9 mouse cellular contexts compared by ENCODE assay signal in genomic region chr8:47951380-47951932, GRCm38 (mm10). TPM values are rescaled to one million over a fixed set of nuclear protein-coding genes. Genes with fewer than 3 reads are reported as not detected.
A peak's percentile ranks its signal among the peaks of the same experiment; 100 is the strongest.
DNase-seq lines count a peak whose midpoint lies in the region; ATAC-seq and TF ChIP-seq lines count a peak whose summit lies in the region.
"Had no signal": no experiment of that assay in that cellular context is flagged by ENCODE, and none has a peak within 500 bp of the region (broad histone marks: within the 10 kb centered on the region; RNA-seq: fewer than 3 reads in every experiment).

No protein-coding gene starts in this region.

- H3K4me2 ChIP-seq in lung, embryonic 14.5 days = no peak overlapping the region
- H3K4me2 ChIP-seq: limb, embryonic 15.5 days; stomach, embryonic 15.5 days had no signal

- H3K9ac ChIP-seq in ES-Bruce4 (ENCODE audit: low read depth, poor library complexity, severe bottlenecking) = no peak overlapping the region
- no peak overlapping the region for H3K9ac ChIP-seq in lung, embryonic 14.5 days
- H3K9ac ChIP-seq: limb, embryonic 15.5 days; stomach, embryonic 15.5 days had no signal

- no peak overlapping the region for H3K4me3 ChIP-seq in ES-Bruce4 (ENCODE audit: low read depth, low read length)
- H3K4me3 ChIP-seq in bone marrow macrophage, adult 2 months (ENCODE audit: insufficient read depth, low read length) = no peak overlapping the region
- H3K4me3 ChIP-seq in lung, embryonic 14.5 days (ENCODE audit: low read depth, low read length) = no peak overlapping the region
- H3K4me3 ChIP-seq: limb, embryonic 15.5 days; stomach, embryonic 15.5 days had no signal

- H3K4me1 ChIP-seq in ES-Bruce4 (ENCODE audit: control insufficient read depth, insufficient read depth, low read length) = no peaks in the 10 kb centered on the region
- H3K4me1 ChIP-seq in bone marrow macrophage, adult 2 months (ENCODE audit: control insufficient read depth, insufficient read depth, low read length) = peaks cover 4% of the 10 kb centered on the region; the same call in 1 of the 2 replicates
- H3K4me1 ChIP-seq in lung, embryonic 14.5 days (ENCODE audit: insufficient read depth) = peaks cover 11% of the 10 kb centered on the region; the same call in 1 of the 2 replicates

- 47% methylated on average over 7 of the region's 7 CpGs for WGBS in lung, embryonic 14.5 days

- no peak for TF ChIP-seq POLR2A in ES-Bruce4 (IDR thresholded peaks at IDR 0.05; ENCODE audit: insufficient read depth, low read length)
- TF ChIP-seq POLR2A in bone marrow macrophage, adult 2 months (IDR thresholded peaks at IDR 0.05; ENCODE audit: borderline replicate concordance, low read depth, low read length) = no peak

- TF ChIP-seq EP300 in ES-Bruce4 (IDR thresholded peaks at IDR 0.05; ENCODE audit: insufficient read depth, low read depth, low read length) = no peak

- H3K9me3 ChIP-seq in ES-Bruce4 (replicated peaks; ENCODE audit: control insufficient read depth, insufficient read depth, low read length, poor library complexity, severe bottlenecking) = no peaks in the 10 kb centered on the region
- H3K9me3 ChIP-seq in lung, embryonic 14.5 days (ENCODE audit: low read depth, low read length) = no peaks in the 10 kb centered on the region
- H3K9me3 ChIP-seq: limb, embryonic 15.5 days; stomach, embryonic 15.5 days had no signal

- ATAC-seq in lung, embryonic 14.5 days (ENCODE audit: insufficient read depth) = peak; percentile 62; the same call in 1 of the 2 replicates
- ATAC-seq in erythroid progenitor cell, adult 5-6 weeks (replicated peaks; ENCODE audit: low FRiP score, poor library complexity, severe bottlenecking) = no peak

- H3K27me3 ChIP-seq in ES-Bruce4 (ENCODE audit: control insufficient read depth, insufficient read depth, low read length, poor library complexity, severe bottlenecking) = no peaks in the 10 kb centered on the region
- H3K27me3 ChIP-seq in lung, embryonic 14.5 days (ENCODE audit: insufficient read depth, low read length) = no peaks in the 10 kb centered on the region
- H3K27me3 ChIP-seq: limb, embryonic 15.5 days; stomach, embryonic 15.5 days had no signal

- H3K36me3 ChIP-seq in ES-Bruce4 (ENCODE audit: control insufficient read depth, insufficient read depth, low read length, poor library complexity, severe bottlenecking) = no peaks in the 10 kb centered on the region
- no peaks in the 10 kb centered on the region for H3K36me3 ChIP-seq in lung, embryonic 14.5 days (ENCODE audit: insufficient read depth)
- H3K36me3 ChIP-seq: limb, embryonic 15.5 days; stomach, embryonic 15.5 days had no signal

- intact Hi-C loops in left cerebral cortex, postnatal 25 days (cut with DNase I) = no loop called here

- H3K27ac ChIP-seq in ES-Bruce4 (ENCODE audit: insufficient read depth, low read length) = no peak overlapping the region
- H3K27ac ChIP-seq in bone marrow macrophage, adult 2 months (ENCODE audit: insufficient read depth, low read depth, low read length) = no peak overlapping the region
- H3K27ac ChIP-seq in lung, embryonic 14.5 days (ENCODE audit: low read depth) = peak overlapping the region; percentile 18; the same call in 1 of the 2 replicates
- H3K27ac ChIP-seq: limb, embryonic 15.5 days; stomach, embryonic 15.5 days had no signal

- peak; percentile 41 to 58 for DNase-seq in layer of hippocampus, postnatal 10 days (ENCODE audit: low spot score in 2 of 2)
- DNase-seq in layer of hippocampus, adult 9-10 months (ENCODE audit: low spot score) = no peak
- peak; percentile 59 for DNase-seq in lung, embryonic 14.5 days
- no peak for DNase-seq in left cerebral cortex, postnatal 25 days (ENCODE audit: low spot score in 2 of 2)

- TF ChIP-seq CTCF in ES-Bruce4 (IDR thresholded peaks at IDR 0.05; ENCODE audit: low read depth, low read length) = peak; percentile 71
- TF ChIP-seq CTCF in bone marrow macrophage, adult 2 months (IDR thresholded peaks at IDR 0.05; ENCODE audit: low read depth, low read length) = peak; percentile 37
- peak; percentile 66 for TF ChIP-seq CTCF in lung, embryonic 14.5 days (IDR thresholded peaks at IDR 0.05; ENCODE audit: low read depth)

RNA-seq across cellular contexts. Expression of gene Wwc2, which starts 39.3 kb away (rescaled TPM):
- total RNA-seq in layer of hippocampus, postnatal 10 days (2021) = 10 to 100 TPM; 26.6 to 29.1 TPM
- 42.2 and 43.0 TPM in 2 replicates for polyA plus RNA-seq in ES-Bruce4 (2011; ENCODE audit: insufficient read depth, insufficient read length, low read depth, missing spikeins)
- 7.5 and 8.7 TPM in 2 replicates for polyA plus RNA-seq in bone marrow macrophage, adult 2 months (2012; ENCODE audit: insufficient read depth, insufficient read length, missing spikeins)
- 16.6 and 17.1 TPM in 2 replicates for polyA plus RNA-seq in lung, embryonic 14.5 days (2014; fragmentation: Nextera tagmentation; extraction: Ambion mirVana)
- total RNA-seq in erythroid progenitor cell, adult 5-6 weeks (2015; ENCODE audit: low replicate concordance) = under 0.01 and 0.84 TPM in 2 replicates
- 0.53 and 0.64 TPM in 2 replicates for total RNA-seq in erythroid progenitor cell, adult 5-6 weeks (2017; ENCODE audit: low replicate concordance)
- total RNA-seq in left cerebral cortex, postnatal 25 days (2021) = 10 to 100 TPM; 26.0 TPM

Comparison
In these comparisons a context has a peak if more than half of its experiments do, and no peak if none do; other contexts are left out.
1. DNase-seq: peak in layer of hippocampus, postnatal 10 days (2 of 2) and lung, embryonic 14.5 days (single experiment); none in layer of hippocampus, adult 9-10 months (single experiment) and left cerebral cortex, postnatal 25 days (0 of 2).
2. RNA of gene Wwc2, which starts 39.3 kb away (total RNA-seq): 26.6 to 29.1 TPM in layer of hippocampus, postnatal 10 days and 26.0 TPM in left cerebral cortex, postnatal 25 days; under 0.01 to 0.84 TPM in erythroid progenitor cell, adult 5-6 weeks; every median in the first group is over 10 times any median in the second.
3. Peak in every context shown above with its lines, with median percentiles within 50 percentile points of each other: CTCF ChIP-seq.